Mouse (Mus musculus) embryo, embryonic 9.5 days (tissue): ENCODE measurements around the gene Tmem140.

Experiments
- DNase-seq: peaks from one replicate; pipeline ENCODE4 v3.0.0-alpha.2; 2017; ENCODE audit errors: extremely low spot score

Gene Tmem140

DNA sequence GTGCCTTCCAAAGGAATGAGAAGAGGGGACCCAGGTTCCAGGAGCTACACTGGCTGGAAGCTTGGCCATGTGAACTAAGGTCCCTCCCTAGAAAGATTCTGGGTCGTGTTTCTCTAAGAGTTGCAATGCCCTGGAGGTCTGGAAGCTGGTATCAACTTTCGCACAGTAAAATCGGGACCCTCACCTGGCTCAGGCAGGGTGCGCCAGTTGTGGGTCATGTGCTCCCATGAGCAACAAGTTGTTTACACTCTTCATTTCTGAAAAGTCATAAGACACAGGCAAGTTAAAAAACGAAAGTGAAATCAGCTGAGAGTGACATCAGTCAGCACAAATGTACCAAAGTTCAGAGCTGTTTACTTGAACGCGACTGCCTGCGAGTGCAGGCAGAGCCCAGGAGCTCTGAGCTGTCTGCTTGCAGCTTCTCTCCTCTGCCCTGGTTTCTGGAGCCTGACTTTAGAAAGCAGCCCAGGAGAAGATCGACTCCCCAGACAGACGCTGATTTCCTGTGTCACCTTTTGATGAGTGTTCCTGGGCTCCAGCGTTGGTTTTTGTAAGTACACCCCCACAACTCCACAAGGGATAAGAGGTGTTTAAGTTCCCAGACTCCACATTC lies at the start of gene Tmem140:
TSS of gene Tmem140 (plus strand) at position 356 of the 613 bp plus-strand sequence.
- DNase-seq = no peak

DNA sequence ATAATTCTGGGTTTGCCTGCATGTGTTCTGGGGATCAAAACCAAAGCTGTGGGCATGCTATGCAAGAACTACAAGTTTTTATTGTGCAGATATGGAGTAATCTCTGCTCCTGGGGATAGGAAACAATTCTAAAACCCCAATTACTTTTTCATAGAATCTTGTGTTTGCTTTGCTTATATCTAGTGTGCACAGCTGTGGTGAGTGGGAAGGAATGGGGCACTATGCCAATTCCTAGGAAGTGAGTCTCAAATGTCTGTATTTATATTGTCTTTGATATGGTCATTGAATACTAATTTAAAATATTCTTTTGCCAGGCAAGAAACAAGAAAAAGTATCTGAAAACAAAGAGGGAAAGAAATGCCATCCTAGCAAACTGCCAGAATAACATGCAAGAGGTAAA lies 38.5 kb upstream of the Tmem140 start:
- DNase-seq = no peak

DNA sequence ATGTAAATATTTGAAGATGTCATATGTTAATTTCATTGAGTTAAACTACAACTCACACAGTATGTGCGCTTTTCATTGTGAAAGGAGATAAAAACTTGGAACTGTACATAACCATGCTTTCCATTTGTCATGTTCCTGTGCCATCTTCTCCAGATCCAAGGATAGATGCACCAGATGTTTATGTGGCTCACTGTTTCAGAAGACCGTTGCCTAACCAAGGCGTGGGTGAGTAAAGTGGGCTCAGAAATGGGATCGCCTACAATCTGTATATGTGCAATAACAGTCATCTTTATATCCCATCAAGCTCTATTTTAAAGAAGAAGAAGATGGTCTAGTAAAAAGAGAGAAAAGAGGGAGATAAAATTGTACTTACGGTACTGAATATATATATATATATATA lies 30.6 kb upstream of the Tmem140 start:
- no peak for DNase-seq

- DNase-seq = no peak
Measured at GRCm38 (mm10) chr6:34861546-34862053, 1.3 kb upstream of the Tmem140 start.

DNA sequence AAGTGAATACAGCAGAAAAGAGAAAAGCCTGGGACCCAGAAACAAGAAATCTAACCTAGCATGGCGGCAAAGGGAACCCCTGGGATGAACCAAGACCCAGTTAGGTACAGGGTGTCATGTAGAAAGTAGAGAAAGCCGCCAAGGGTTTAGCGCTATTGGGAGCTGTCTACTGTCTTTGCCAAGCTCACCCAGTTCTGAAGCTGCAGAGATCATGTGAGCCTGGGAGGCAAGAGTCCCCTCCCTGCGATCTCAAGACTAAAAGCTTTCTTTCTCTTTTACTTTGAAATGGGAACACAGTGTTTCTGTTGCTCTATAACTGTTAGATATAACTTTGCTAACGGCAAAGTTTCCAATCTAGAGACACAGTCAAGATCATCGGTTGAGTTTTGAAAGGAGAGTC lies 565 bp upstream of the Tmem140 start:
- no peak for DNase-seq

DNA sequence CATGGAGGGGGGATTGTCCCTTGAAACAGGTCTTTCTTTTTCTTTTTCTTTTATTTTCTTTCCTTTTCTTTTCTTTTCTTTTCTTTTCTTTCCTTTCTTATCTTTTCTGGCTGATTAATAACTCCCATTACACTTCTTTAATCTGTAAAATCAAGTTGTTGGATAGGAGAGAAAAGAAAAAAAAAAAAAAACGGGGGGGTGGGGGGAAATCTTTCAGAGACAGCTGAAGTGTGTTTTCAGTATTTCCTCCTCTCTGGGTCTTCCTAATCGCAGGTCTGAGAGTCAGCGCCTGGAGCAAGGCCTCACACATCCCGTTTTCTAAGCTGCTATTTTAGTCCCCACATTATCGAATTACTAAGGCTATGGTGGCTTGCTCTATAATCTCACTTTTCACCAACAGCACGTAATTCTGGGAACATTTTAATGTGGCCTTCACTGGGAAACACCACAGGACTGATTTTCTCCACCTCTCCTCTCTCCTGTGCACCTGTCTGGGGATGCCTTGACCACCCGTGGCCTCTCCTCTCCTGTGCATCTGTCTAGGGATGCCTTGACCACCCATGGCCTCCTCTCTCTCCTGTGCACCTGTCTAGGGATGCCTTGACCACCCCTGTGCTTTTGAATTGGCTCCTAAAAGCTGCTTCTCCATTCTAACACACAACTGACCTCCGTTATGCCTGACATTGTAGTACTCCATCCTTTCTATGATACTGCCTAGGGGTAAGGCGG lies 1.0 kb downstream of the Tmem140 start:
- DNase-seq = no peak

DNA sequence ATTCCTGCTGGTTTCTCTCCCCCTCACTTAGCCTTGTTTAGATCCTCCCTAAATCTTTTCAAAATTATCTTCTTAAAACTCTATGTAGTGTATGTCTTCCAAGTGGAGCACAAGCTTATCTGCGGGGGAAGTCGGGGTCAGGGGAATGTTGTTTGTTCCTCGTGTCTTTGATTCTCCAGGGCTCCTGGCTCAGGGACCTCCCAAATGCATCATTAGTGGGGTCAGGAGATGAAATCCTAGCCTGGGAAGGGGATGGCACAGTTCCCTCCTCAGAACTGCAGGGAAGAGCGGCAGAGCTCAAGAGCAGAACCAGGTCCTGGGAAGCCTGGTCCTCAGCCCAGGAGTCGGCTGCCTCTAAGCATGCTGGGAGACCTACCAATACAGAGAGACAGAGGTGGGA lies 2.3 kb downstream of the Tmem140 start:
- DNase-seq = no peak

DNA sequence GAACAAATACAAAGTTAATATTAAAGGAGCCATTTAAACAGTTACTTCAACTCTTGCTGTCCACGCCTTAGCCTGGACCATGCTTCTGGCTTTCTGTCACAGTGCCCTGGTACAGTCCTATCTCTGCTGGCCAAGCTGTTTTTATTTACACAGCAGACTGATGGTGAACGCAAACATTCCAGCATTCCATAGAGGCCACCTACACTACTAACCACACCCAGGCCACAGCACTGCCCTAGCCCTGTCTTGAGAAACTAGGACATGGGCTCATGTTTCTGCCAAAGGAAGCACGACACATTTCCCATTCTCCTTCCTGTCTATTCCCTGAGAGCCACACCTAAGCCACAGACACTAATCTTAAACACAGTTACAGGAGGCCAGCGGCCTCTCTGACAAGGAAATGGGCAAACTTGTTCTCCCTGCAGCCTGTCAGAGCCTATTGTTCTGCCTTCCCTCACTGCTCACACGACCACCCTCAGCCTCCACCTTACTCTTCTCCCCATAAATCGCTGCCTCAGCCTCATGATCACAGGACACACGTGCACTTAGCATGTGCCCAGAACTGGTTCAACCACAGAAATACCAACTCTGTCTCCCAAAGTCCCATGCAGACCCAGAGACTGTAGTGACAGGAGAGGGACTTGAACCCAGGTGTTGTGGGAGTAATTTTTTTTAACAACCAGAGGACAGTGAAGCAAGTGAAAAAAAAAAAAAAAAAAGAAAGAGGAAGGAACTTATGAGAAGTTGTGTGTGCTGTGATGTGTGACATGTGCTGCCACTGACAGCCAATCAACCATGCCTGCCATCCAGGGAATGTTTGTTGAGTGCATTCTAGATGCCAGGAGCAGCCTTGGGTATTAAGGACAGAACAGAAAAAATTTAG lies 3.0 kb downstream of the Tmem140 start:
- DNase-seq = no peak

DNA sequence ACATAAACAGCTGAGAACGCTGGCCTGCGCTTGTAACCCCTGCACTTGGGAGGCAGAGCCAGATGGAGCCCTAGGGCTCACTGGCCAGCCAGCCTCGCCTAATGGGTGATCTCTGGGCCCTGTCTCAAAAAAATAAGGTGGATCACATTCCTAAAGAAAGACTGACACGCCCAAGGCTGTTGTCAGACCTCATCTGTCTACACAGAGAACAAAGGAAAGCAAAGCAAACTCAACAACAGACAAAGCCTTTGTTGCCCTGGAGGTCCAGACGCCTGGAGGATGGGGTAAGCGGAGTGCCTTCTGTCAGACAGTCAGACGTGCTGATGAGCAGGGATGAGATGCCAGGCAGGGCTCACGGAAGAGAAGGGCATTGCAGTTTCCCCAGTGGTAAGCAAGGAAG lies 3.8 kb downstream of the Tmem140 start:
- DNase-seq = no peak

DNA sequence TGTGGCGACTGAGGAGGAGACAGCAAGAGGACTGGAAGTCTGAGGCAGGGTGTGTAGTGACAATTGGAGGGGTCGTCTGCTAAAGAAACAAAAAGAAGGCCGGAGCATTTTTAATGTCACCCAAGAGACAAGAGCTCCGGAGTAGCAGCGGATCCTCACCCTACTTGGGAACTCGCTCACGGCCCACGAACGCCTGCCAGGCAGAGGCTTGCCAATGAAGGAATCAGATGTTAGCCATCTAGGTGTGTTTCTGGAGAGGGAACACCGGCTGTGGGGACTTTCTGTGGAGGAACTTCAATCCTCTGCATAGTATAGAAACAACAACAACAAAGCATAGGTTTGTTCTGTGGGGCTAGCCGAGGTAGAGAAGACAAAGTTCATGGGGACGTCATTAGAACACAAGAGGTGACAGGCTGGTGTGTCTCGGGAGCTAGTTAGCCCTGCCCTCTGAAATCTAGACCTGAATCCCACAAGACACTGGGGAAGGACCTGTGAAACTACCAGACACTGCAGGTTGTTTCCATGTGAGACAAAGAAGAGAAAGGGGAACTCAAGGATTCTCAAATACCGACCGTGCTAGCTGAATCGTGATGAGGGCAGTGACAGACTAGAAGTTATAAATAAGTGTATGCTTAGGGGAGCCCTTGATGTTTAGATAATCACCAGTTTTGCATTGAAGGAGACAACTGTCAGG lies 4.5 kb downstream of the Tmem140 start:
- no peak for DNase-seq

GRCm38 (mm10) chr6:34867995-34868350 lies 5.0 kb downstream of the Tmem140 start:
- DNase-seq = no peak

GRCm38 (mm10) chr6:34868507-34869217 lies 5.7 kb downstream of the Tmem140 start:
- no peak for DNase-seq

DNA sequence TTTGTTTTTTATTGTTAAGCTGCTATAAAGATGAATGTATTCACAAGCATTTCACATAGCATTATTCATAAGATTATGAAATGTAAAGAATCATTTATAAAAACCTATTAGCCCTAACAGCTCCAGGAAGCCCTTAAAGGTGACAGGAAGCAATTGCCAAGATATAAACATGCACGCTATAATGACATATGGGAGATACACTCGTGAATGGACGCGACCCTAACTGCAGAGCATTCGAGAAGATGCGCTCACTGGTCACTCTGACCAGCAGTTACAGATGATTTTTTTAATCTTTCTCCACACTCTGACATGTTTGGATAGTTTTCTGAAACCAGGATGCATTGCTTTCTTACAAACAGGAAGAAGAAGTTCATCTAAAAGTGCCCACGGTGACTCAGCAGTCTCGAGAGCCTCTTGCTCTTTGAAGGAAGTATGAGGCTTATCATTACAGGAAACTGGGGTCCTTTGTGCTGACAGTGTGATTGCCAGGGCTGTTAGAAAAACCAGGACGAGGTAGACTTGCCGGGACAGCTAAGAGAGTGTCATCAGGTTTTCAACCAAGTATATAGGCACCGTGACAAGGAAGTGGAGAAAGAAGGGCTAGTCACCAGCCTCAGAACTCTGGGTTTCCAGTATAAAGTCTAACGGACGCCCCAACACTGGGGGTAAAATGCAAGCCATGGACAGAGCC lies 6.4 kb downstream of the Tmem140 start:
- DNase-seq = no peak

GRCm38 (mm10) chr6:34870136-34870535 lies 7.2 kb downstream of the Tmem140 start:
- DNase-seq = no peak

GRCm38 (mm10) chr6:34870724-34871123 lies 7.8 kb downstream of the Tmem140 start:
- DNase-seq = no peak

GRCm38 (mm10) chr6:34871929-34872328 lies 9.0 kb downstream of the Tmem140 start:
- DNase-seq = no peak

DNA sequence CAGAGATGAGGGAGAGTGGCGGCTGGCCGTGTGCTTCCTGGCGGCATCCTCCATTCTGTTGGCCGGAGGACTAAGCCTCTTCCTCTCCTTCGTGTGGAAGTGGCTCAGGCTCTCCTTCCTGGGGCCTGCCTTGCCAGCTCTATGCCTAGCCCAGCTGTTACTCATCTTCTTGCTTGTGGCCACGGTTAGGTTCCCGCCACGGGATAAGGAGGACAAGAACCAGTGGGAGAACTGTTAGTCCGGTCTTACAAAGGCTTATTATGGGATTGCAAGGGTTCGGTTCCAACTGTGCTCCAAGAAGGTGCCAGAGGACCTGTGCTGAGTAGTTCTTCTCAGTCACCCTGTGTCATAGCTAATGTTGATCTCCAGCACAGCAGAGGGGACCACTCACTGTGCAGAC lies 9.9 kb downstream of the Tmem140 start:
- no peak for DNase-seq

- DNase-seq = no peak
Measured at GRCm38 (mm10) chr6:34874101-34874921, 11.4 kb downstream of the Tmem140 start.

DNA sequence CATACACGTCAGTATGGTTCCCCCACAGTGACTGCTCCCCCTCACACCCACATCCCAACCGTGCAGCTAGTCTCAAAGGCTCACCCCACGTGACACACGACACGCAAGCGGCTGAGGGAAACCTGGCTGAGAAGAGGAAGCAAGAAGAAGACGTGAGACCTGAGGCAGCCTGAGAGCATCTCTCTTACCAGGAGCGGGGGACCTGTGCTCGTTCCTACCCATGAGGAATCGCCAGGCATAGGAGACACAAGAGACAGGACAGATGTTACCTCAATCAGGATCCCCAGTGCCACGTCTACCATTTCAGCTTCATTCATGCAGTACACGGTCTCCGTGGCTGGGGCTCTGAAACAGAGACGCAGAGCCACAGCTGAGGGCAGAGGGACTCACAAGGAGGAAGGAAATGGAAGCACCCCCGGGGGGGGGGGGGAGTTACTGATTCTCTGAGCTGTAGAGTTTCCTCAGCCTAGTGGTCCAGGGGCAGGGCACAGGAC lies 12.4 kb downstream of the Tmem140 start:
- DNase-seq = no peak
